Mouse (Mus musculus) left cerebral cortex, adult 9 months (tissue): ENCODE measurements around the gene Twsg1.

Experiments used
- DNase-seq, 2 experiments: peaks; one replicate each; pipeline ENCODE4 v3.0.0; 2022; ENCODE audit warnings: low spot score in 2 of 2

The Twsg1 gene

DNA sequence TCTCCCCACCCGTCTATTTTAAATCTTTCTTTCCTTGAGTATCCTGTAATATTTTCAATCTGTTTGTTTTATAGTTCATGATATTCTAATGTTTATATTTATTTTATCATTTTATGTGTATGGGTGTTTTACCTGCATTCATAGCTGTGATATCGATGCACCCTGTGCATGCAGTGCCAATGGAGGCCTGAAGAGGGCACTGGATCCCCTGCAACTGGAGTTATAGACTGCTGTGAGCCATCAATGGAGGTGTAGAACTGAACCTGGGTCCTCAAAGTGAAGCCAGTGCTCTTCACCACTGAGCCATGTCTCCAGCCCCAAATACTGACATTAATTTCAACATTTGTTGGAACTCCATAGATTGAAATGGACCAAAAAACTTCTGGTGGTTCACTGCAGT, 17.3 kb downstream of the Twsg1 start:
- no peak for DNase-seq

DNA sequence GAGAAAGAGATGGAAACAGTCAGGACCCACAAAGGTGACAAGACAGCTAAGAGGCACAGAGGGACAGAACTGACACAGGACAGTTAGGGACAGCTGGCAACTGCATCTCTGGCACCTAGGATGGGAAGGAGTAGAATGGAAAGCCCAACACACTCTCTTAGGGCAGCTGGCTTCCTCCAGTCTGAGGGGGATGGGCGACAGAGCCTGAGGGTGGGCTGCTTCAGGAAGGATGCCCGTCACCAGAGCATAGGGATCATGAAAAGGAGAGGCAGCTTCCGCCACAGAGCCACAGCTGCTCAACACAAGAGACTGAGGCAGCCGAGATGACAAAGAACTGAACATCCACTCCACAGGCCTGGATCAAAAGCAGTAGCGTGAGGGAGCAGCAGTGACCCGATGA, 19.5 kb downstream of the Twsg1 start:
- no peak for DNase-seq

- peak; percentile 59 to 81 for DNase-seq
Measured at GRCm38 (mm10) chr17:65930960-65931359, 20.1 kb downstream of the Twsg1 start.

- DNase-seq, result no peak
Measured at GRCm38 (mm10) chr17:65930158-65930826, 20.7 kb downstream of the Twsg1 start.

GRCm38 (mm10) chr17:65929319-65929978, 21.6 kb downstream of the Twsg1 start:
- DNase-seq, result no peak

DNA sequence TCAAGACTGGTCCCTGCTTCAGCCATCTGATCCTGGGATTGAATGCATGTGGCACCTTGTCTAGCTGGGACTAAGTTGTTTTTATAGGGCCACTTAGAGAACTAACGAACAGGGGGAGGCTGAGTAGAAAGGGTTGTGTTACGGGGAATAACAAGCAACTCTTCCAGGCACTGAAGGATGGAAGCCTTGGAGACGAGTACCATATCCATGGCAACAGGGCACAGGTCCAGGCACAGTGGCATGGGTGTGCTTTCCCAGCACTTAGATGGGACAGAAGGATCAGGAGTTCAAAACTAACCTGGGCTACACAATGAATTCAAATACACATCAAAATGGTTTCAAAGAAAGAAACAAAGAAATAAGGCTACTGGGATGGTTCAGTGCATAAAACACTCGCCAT, 23.9 kb downstream of the Twsg1 start:
- peak in 1 of 2 experiments; percentile 19 for DNase-seq

- DNase-seq, result no peak
Measured at GRCm38 (mm10) chr17:65924218-65924617, 26.8 kb downstream of the Twsg1 start.

DNA sequence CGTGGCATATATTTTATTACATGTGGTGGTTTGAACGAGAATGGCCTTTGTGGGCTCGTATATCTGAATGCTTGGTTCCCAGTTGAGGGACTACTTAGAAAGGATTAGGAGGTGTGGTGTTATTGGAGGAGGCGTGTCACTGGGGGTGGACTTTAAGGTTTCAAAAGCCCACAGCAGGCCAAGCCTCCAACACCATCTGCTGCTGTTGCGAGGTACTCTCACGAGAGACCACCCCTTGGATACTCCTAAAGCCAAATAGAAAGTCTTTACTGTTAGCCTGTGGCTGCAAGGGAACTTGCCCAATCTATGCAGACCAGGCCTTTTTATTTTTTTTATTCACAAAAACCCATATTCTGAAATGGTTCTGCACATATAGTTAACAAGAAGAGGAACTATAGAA, 29.1 kb downstream of the Twsg1 start:
- DNase-seq, result no peak

DNA sequence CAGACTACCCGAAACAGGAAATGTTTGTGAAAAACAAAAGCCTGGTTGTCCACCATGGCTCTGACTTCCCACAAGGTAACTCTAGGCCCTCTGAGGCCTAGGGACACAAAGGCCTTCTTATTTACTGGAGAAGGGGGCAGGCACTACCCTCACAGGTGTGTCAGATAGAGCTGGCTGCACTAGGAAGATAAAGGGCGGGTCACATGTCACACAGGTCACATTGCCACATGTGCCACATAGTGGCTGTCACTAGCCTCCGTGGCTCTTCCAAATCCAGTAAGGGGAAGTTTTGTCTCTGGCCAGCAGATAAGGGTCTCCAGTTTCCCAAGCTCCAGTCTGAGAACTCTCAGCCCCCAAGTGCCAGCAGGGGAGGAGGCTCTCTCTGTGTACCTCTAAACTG, 31.8 kb downstream of the Twsg1 start:
- no peak for DNase-seq

- peak in 1 of 2 experiments; percentile 80 for DNase-seq
Measured at GRCm38 (mm10) chr17:65916135-65916668, 34.8 kb downstream of the Twsg1 start.

DNA sequence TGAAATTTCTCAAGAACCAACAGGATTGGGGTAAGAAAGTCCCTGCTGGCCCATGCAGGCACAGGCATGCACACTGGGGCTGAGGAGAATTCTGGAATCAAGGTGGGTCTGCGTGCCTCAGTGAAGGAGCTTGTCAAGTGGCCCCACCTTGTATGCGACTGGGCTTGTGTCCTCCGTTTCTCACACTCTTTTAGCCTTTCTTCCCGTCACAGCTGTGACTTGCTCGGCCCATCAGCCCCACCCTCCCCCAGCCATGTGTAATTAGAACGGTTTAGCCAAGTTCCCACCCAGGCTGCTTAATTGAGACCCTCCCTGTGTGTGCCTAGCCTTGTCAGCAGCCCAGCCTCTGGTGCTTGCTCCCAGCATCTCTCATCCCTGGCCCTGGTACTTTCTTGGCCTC, 36.9 kb downstream of the Twsg1 start:
- no peak for DNase-seq

DNA sequence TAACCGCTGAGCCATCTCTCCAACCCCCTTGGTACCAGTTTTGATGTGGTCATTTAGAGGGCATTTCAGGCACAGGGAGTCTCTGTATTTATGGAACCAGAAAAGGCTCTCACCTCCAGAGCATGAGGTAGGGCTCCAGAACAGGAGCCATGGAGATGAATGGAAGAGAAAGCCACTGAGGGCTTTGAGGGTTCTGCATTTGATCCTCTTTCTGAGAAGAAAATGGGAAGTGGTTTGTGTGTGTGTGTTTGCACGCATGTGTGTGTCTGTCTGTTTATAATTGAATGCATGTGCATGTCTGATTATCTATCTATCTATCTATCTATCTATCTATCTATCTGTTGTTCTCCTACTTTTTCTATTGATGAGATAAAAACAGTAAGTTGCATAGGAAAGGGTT, 38.8 kb downstream of the Twsg1 start:
- DNase-seq, result no peak

- no peak for DNase-seq
Measured at GRCm38 (mm10) chr17:65911285-65912069, 39.5 kb downstream of the Twsg1 start.

DNA sequence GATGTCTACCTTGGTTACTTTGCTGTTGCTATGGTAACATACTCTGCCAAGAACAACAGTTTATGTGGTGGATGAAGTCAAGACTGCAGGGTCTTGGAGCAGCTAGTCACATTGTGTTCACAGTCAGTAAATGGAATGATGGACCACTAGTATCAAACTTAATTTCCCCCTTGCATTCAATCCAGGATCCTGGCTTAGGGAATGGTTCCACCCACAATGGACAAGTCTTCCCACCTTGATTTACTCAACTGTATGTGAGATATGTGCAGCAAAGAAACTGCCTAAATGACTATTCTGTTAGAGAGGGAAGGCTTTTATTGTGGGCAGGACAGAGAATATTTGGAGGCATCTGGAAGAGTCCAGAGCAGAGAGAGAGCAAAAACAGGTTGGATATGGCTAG, 42.8 kb downstream of the Twsg1 start:
- no peak for DNase-seq

DNA sequence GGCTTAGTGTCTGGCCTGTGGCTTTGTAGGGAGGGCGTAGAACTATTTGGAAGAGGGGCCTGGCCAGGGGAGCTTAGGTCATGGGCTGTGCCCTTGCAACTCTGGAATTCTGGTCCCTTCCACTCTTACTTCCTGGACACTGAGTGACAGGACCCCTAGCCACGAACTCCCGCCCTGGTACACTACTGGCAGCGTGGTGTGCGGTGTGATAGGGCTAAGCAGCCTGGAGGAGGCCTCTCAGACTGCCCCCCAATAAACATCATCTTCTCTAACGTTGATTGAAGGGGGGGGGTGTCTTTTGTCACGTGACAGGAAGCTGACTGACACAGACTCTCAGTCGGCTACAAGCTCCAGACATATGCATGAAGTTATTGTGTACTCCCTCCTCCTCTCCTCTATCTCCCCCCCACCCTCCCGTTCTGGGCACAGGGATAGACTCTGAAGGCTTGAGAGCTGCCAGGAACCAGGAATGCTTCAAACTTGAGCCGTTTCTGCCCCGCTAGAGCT, 44.1 kb downstream of the Twsg1 start:
- no peak for DNase-seq

DNA sequence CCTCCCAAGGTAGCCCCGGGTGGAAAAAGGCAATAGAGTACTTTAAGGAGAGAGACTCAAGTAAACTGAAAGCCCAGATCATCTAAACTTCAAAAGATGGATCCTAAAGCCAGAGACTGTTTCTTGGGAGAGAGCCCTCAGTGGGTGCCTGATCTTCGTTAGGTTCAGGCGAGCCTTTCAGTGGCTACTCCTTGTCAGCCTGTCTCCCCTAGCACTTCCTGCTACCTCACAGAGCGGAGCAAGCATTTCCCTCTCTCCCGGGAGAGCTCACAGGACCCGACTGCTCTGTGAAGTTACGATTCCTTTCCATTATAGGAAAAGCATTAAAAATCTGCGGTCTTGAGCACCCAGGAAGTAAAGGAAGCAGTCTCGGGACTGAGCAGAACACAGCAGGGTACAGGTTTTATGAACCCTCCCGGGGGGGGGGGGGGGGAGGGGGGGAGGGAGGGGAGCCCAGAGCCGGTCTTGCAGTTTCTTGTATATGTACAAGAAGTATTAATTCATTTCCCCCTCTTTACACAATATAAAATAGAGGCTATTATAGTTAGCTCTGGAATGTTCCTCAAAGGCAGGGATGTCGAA, 44.6 kb downstream of the Twsg1 start:
- DNase-seq, result no peak

DNA sequence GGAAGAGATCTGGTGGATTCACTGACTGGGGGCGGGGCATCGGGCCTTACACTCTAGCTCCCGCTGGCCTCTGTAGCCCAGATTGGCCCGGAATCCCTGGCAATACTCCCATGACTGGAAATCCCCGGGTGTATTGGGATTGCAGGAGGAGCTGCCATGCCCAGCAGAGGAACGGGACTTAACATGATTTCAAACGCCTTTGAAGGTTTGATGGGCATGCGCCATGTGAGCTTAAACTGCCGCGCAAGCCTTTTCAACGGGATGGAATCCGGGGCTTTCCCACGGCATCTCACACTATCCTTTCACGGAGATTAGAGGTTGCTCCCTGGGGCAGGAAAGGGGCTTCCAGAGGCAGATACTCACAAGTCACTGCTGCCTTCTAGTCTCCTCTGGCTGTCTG, 45.8 kb downstream of the Twsg1 start:
- no peak for DNase-seq

DNA sequence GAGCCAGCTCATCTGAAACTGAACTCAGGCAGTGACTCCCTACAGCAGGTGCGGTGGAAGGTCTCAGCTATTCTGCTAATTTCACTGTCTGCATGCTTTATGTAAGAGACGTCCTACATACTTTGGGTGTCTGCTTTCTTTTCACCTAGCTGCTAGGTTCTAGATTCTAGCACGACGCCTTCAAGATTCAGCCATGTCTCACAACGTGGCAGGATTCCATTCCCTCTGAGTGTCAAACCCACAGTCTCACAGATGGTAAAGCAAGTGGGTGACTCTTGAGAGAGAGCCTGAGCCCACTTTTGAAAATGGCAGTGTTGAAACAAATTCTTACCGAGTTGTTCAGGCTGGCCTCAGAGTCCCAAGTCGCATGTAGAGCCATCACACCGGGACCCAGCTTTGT, 47.2 kb downstream of the Twsg1 start:
- peak in 1 of 2 experiments; percentile 43 for DNase-seq

DNA sequence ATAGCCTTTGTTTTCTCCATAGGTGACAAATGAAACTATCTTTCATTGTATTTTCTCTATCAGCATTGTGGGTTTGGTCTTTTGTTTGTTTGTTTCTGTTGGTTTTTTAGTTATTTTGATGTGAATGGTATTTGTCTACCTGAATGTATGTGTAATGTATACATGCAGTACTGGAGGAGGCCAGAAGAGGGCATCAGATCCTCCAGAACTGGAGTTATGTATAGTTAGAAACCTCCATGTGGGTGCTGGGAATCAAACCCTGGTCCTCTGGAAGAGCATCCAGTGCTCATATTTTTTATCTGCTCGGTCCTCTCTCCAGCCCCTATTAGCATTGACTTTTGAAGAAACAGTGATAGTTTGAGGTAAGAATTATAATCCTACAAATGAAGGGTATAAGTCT, 48.0 kb downstream of the Twsg1 start:
- no peak for DNase-seq

- DNase-seq, result no peak
Measured at GRCm38 (mm10) chr17:65902281-65902680, 48.7 kb downstream of the Twsg1 start.

GRCm38 (mm10) chr17:65896016-65896415, 55.0 kb downstream of the Twsg1 start:
- DNase-seq, result no peak

DNA sequence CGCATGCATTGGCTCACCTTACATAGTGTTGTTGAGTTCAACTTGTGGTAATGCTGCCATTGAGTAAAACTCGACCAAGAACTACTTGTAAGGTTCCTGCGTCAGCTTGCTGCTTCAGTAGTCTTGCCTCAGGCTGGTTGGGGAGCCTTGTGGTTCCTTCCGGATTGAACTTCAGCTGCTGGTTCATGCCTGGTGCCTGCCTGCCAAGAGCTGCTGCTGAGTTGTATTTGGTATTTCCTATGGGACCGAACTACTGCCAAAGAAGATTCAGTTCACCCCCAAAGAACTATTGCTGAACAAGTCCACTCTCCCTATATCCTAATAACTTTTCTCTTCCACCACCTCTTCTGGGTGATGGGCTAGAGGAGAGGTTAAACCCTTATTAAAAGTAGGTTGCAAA, 61.5 kb downstream of the Twsg1 start:
- DNase-seq, result no peak
